Mouse (Mus musculus) cerebellum, adult 2 months (tissue): ENCODE measurements around the gene Espn. TPM values are rescaled to one million over a fixed set of nuclear protein-coding genes. Genes with fewer than 3 reads are reported as not detected.

Experiments
- DNase-seq, 2 experiments: peaks; one replicate each; pipeline ENCODE4 v3.0.0; 2021
- H3K27ac ChIP-seq: fragments of 200-500 bp; 2 replicates; pipeline ENCODE4 v1.5.1; 2012; ENCODE audit warnings: low read length, control low read depth, inconsistent platforms; ENCODE audit not compliant: insufficient read depth
- H3K27me3 ChIP-seq: fragments of 200-500 bp; 2 replicates; pipeline ENCODE4 v1.6.1; 2012; ENCODE audit warnings: inconsistent platforms, mild to moderate bottlenecking, low read length, moderate library complexity; ENCODE audit not compliant: control insufficient read depth, insufficient read depth
- H3K4me1 ChIP-seq: fragments of 200-500 bp; 2 replicates; pipeline ENCODE4 v1.6.1; 2011; ENCODE audit warnings: low read length; ENCODE audit not compliant: control insufficient read depth, insufficient read depth
- H3K4me3 ChIP-seq: fragments of 200-500 bp; replicated peaks from 2 replicates; pipeline ENCODE3; 2011; ENCODE audit warnings: mild to moderate bottlenecking, low read depth, low read length, control low read depth; ENCODE audit not compliant: insufficient read depth
- CTCF ChIP-seq: fragments of 200-500 bp; IDR thresholded peaks from 2 replicates; pipeline ENCODE4 v1.5.1; 2011; ENCODE audit warnings: low read depth, mild to moderate bottlenecking, control low read depth, low read length, moderate library complexity, borderline replicate concordance; ENCODE audit not compliant: insufficient read depth
- POLR2A ChIP-seq: fragments of 200-500 bp; IDR thresholded peaks from 2 replicates; pipeline ENCODE4 v1.6.1; 2011; ENCODE audit warnings: low read length, control low read depth, borderline replicate concordance; ENCODE audit not compliant: insufficient read depth
- WGBS: fragments of 180-500 bp; shearing (Covaris S2); methylation state at CpG from one replicate; pipeline ENCODE4 v1.1.7; 2018; 5-methylcytosine and 5-hydroxymethylcytosine counted together
- polyA plus RNA-seq: library from polyadenylated mRNA; depleted of rRNA; stranded (reverse); fragments of >200 nt; gene quantifications from 2 replicates; pipeline ENCODE4 v1.2.3, GENCODE M21; 2012

Gene Espn
- polyA plus RNA-seq, 1 experiment = 7.1 TPM

DNA sequence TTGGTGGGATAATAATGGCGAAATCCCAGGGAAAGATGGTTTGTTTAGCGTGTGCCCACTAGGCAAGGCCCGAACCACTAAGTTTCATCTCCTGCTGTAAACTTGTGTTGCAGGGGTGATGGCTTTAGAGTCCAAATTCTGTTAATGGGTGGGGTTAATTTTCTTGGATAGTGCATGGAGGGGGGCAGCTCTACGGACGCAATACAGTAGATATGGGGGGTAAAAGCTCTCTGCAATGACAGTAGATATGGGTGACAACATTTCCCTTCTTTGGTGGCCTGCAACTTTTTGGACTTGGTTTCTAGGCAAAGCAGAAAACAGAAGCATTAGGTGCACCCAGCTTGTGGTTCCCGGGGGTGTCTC lies 25.0 kb upstream of the Espn start:
- Histone ChIP-seq H3K4me1 (peaks cover 18% of the 10 kb centered on the region), H3K4me3 (peak overlapping the region; percentile 50), H3K27ac (peak overlapping the region; percentile 82), H3K27me3 (no peaks in the 10 kb centered on the region)
- TF ChIP-seq POLR2A (no peak), CTCF (no peak)
- no peak for DNase-seq
- 61% methylated on average over 6 of the region's 6 CpGs for WGBS

GRCm38 (mm10) chr4:152176638-152177037 lies 24.5 kb upstream of the Espn start:
- WGBS = 89% methylated on average over 3 of the region's 3 CpGs
- Histone ChIP-seq H3K4me3 (no peak overlapping the region), H3K27ac (no peak overlapping the region), H3K4me1 (peaks cover 14% of the 10 kb centered on the region), H3K27me3 (no peaks in the 10 kb centered on the region)
- no peak for TF ChIP-seq POLR2A
- TF ChIP-seq CTCF = no peak
- DNase-seq = no peak

DNA sequence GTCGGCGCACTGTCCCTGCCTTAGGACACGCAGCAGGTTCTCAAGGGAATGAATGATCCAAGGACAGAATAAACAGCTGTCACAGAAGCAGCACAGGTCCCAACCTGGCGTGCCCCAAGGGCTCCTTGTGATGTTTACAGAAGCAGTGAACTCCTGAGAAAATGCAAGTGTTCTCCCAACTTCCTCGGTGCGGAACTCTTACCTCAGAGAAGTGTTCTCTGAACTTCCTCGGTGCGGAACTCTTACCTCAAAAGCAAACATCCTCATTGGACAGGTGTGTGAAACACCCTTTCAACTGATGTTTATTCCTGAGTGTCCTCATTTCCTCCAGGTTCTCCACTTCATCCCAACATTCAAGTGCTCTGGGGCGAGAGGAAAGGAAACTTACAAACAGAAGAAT lies 21.8 kb upstream of the Espn start:
- Histone ChIP-seq H3K4me1 (no peaks in the 10 kb centered on the region), H3K27me3 (no peaks in the 10 kb centered on the region), H3K4me3 (no peak overlapping the region), H3K27ac (no peak overlapping the region)
- no peak for DNase-seq
- 95% methylated on average over 9 of the region's 9 CpGs for WGBS
- TF ChIP-seq CTCF = no peak
- TF ChIP-seq POLR2A = no peak

DNA sequence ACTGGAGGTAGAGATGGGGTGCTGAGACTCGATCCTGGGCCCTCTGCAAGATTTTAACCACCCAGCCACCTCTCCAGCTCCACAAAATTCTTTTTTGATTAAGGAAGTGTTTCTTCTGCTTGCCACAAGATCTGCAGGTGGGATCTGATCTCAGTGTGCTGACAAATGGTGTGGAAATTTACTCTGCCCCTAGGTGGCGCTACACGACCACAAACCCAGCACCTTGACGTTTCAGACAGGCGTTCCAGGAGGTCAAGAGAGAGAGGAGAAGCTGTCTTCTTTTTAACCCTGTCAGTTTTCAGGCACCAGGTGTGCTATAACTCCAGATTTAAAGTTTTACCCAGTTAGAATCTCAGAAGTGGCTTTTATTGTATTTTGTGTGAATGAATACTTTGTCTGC lies 20.9 kb upstream of the Espn start:
- TF ChIP-seq CTCF (peak; percentile 98), POLR2A (no peak)
- Histone ChIP-seq H3K4me3 (no peak overlapping the region), H3K27ac (no peak overlapping the region), H3K4me1 (peaks cover 2% of the 10 kb centered on the region; the same call in 1 of the 2 replicates), H3K27me3 (no peaks in the 10 kb centered on the region)
- peak; percentile 78 to 89 for DNase-seq
- under 1% methylated on average over 5 of the region's 5 CpGs for WGBS

GRCm38 (mm10) chr4:152171543-152171942 lies 19.4 kb upstream of the Espn start:
- TF ChIP-seq CTCF = peak; percentile 12; the same call in 1 of the 2 replicates
- TF ChIP-seq POLR2A = no peak
- no peak overlapping the region for H3K4me3 ChIP-seq
- DNase-seq = no peak
- no peaks in the 10 kb centered on the region for H3K27me3 ChIP-seq
- 80% methylated on average over 6 of the region's 6 CpGs for WGBS
- H3K4me1 ChIP-seq = peaks cover 5% of the 10 kb centered on the region; the same call in 1 of the 2 replicates
- H3K27ac ChIP-seq = no peak overlapping the region

DNA sequence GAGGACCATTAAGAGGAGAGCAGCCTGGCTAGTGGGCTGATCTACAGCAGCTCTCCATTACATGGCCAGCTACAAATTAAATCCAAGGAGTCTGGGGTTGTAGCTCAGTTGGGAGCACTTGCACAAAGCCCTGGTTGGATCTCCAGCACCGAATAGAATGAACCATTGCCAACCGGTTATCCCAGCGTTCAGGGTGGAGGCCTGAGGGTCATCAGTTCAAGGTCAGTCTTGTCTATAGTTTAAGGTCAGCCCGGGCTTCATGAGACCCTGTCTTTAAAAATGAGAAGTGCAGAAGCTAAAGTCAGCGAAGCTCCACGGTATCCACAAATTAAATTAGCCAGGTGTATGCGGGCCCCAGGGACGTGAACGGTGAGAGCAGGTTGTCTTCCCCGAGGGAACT lies 18.1 kb upstream of the Espn start:
- Histone ChIP-seq H3K27ac (no peak overlapping the region), H3K4me3 (no peak overlapping the region), H3K4me1 (peaks cover 5% of the 10 kb centered on the region; the same call in 1 of the 2 replicates), H3K27me3 (no peaks in the 10 kb centered on the region)
- WGBS = 81% methylated on average over 10 of the region's 10 CpGs
- no peak for DNase-seq
- no peak for TF ChIP-seq POLR2A
- no peak for TF ChIP-seq CTCF

DNA sequence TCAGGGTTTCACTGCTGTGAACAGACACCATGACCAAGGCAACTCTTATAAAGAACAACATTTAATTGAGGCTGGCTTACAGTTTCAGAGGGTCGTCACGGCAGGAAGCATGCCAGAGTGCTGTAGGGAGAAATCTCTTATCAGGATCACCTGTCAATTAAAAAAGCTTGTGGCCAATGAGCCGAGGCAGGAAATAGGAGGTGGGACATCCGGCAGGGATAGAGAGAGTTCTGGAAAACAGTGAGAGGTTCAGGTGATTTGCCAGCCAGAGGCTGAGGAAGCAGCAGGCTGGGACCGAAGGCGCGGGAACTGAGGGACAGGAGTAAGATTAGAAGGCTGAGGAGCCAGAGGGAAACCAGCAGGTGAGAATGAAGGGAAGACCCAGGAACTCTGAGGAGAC lies 16.9 kb upstream of the Espn start:
- Histone ChIP-seq H3K4me1 (peaks cover 5% of the 10 kb centered on the region; the same call in 1 of the 2 replicates), H3K27ac (no peak overlapping the region), H3K27me3 (no peaks in the 10 kb centered on the region), H3K4me3 (no peak overlapping the region)
- TF ChIP-seq CTCF (no peak), POLR2A (no peak)
- WGBS = 94% methylated on average over 7 of the region's 7 CpGs
- no peak for DNase-seq

DNA sequence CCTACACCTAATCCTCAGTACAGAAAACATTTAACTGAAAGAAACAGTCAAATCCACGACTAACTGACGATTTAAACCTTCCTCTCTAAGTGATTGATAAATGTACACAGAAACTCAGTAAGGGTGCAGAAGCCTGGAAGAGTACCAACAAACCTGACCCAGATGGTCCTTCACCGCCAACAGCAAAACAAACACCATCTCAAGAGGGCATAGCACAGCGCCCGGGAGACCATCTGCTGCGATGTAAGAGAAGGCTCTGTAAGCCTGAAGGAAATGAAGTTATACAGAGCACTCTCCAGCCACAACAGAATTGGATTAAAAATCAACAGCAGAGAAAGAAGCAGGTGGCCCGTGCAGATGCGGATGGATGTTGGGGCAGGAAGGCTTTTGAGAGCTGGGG lies 15.9 kb upstream of the Espn start:
- 17% methylated on average over 8 of the region's 8 CpGs for WGBS
- no peak for DNase-seq
- H3K4me3 ChIP-seq = no peak overlapping the region
- H3K27me3 ChIP-seq = no peaks in the 10 kb centered on the region
- no peak overlapping the region for H3K27ac ChIP-seq
- TF ChIP-seq CTCF (no peak), POLR2A (no peak)
- H3K4me1 ChIP-seq = peaks cover 5% of the 10 kb centered on the region; the same call in 1 of the 2 replicates
